Mouse (Mus musculus) Patski (cell line): ENCODE results near the gene Zeb2. TPM values are rescaled to one million over a fixed set of nuclear protein-coding genes. Genes with fewer than 3 reads are reported as not detected.

ENCODE experiments used
- ATAC-seq: fragments of 100-300 bp; one replicate; pipeline ENCODE4 v1.8.0; 2021
- CTCF ChIA-PET: fragments of 350-600 bp; sonication (Branson Sonifier 250); formaldehyde crosslinking; loops from one replicate; lab custom pipeline; 2022; ENCODE audit warnings: inconsistent platforms; lab: Charles Lee
- POLR2A ChIA-PET: fragments of 350-600 bp; sonication (Branson Sonifier 250); formaldehyde crosslinking; loops from one replicate; lab custom pipeline; 2022; ENCODE audit warnings: antibody characterized with exemption, inconsistent platforms; lab: Charles Lee
- DNase-seq: peaks from one replicate; pipeline ENCODE4 v3.0.0-alpha.2; 2011; ENCODE audit warnings: low read depth, low spot score
- H3K27me3 ChIP-seq: fragments of 371-371 bp; one replicate; pipeline ENCODE4 v1.5.1; 2021
- CTCF ChIP-seq: fragments of 100-300 bp; IDR thresholded peaks from one replicate; pipeline ENCODE4 v1.5.1; 2021
- in situ Hi-C: fragments of 300-500 bp; cut with MboI; formaldehyde crosslinking; loops from 3 replicates; pipeline ENCODE4 v1.11.1; 2018; ENCODE audit warnings: low pct_unique_long_range_greater_than_20kb, mixed read lengths
- polyA plus RNA-seq: library from polyadenylated mRNA; unstranded; gene quantifications from one replicate; pipeline ENCODE4 v1.2.3, GENCODE M21; 2021

Gene Zeb2
- polyA plus RNA-seq, 1 experiment from 2014 or later: 19.8 TPM

DNA sequence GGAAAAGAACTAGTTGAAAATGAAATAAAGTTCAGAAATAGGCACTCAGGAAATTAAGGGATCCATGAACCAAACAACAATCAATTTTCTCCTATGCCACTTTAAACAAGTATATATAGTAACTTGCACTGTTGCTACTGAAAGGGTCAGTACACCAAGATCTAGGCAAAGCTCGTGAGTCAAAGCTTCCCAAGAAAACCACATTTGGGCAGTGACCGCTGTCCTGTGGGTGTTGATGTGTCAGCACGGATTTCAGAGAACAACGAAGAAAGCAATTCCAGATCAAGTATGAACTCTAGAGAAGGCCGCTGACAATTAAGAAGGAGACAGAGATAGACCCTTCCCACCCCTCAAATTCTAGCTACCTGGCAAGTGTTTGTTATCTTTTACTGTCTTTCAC lies 9.2 kb upstream of the Zeb2 start:
- H3K27me3 ChIP-seq: no peaks in the 10 kb centered on the region
- ATAC-seq (no peak), DNase-seq (no peak)
- ChIA-PET CTCF (no interaction called here), POLR2A (no interaction called here)
- no peak for TF ChIP-seq CTCF
- in situ Hi-C loops: no loop called here

DNA sequence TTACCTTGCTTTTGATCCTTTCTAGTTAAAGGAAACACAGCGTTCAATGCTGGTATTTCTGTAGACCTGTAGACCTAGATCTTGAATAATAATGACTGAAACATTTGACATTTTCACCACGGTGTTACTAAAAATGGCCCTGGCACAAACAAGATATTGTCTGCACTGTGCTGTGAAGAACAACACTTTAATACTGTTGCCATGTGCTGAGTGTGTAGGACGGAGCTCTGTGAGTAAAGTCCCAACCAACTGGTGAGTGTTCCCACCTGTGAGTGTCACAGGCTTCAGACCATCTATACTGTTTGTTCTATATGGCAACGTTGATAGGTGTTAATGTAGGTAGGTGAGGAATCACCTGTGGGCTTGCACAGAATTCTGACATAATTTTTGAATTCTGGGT lies 8.0 kb upstream of the Zeb2 start:
- no peaks in the 10 kb centered on the region for H3K27me3 ChIP-seq
- ATAC-seq (no peak), DNase-seq (no peak)
- POLR2A ChIA-PET: interaction anchor here (0.6 kb wide), 1 partner anchor 149 kb away, joined by 5 read pairs; no protein-coding TSS in a partner anchor
- in situ Hi-C loops: no loop called here
- no peak for TF ChIP-seq CTCF
- CTCF ChIA-PET: interaction anchor here (1.3 kb wide), 1 partner anchor 10 kb away, joined by 3 read pairs; no protein-coding TSS in a partner anchor

DNA sequence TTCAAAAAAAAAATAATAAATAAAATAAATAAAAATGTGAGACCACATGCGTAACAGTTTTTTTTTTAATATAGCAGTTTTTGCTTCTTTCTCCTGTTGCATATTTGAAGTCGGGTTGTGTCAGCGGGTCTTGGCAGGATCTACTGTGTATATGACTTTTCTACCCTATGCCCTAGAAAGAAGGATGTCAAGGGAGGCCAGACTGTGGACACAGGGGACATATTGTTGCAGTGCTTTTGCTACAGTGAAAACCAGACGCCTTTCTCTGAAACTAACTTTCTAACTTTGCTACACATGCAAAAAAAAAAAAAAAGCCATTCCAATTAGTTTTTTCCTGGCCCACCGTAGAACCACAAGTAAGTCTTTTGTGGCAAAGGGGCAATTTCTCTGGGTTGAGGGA lies 6.3 kb upstream of the Zeb2 start:
- CTCF ChIA-PET: no interaction called here
- no peak for ATAC-seq
- no peaks in the 10 kb centered on the region for H3K27me3 ChIP-seq
- TF ChIP-seq CTCF: no peak
- DNase-seq: no peak
- in situ Hi-C loops: no loop called here
- POLR2A ChIA-PET: no interaction called here

DNA sequence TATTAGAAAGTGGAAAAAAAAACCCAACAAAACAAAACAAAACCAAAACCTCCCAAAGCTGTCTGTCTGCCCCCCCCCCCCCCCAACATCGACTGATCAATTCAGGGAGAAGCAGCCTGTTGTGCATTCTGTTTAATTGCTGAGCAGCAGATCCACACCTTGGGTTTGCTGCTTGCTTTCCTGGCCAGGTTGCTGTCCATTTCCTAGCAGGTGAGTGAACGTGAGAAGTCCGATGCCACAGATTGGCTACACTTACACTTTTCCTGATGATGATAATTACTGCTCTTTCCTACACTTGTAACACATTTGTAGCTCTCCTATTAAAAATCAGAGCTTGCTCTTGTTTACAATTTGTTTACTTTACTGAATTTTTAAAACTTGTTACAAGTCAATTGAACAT lies 926 bp upstream of the Zeb2 start:
- no peak for ATAC-seq

DNA sequence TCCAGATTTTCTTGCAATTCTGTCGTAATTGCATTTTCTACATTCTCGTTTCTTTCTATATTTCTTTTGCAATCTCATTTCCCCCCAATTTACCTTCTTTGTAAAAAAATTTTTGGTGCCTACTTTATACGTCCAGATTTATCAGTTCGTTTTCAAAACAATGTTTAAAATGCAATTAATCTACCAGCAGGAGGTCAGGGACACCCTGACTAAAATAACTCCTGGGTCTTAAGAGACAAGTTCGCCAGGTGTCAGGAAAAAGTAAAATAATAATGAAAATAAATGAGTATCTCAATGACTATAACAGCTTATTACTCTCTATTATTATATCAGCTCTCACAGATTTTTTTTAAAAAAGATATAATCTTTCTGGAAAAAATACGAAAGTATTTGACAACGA lies 397 bp upstream of the Zeb2 start:
- in situ Hi-C loops: loop anchor here (5.0 to 10.0 kb wide), 3 partner anchors 167 to 1330 kb away; no protein-coding TSS in a partner anchor
- DNase-seq: no peak
- TF ChIP-seq CTCF: no peak
- no peak for ATAC-seq
- no peaks in the 10 kb centered on the region for H3K27me3 ChIP-seq
- ChIA-PET POLR2A (no interaction called here), CTCF (interaction anchor here (0.9 to 1.2 kb wide), 2 partner anchors 10 to 157 kb away, joined by 3 read pairs; no protein-coding TSS in a partner anchor)

More for the DNA sequence above, 926 bp upstream of the Zeb2 start:
- in situ Hi-C loops: loop anchor here (5.0 to 10.0 kb wide), 3 partner anchors 167 to 1329 kb away; no protein-coding TSS in a partner anchor
- no peak for TF ChIP-seq CTCF
- no peak for DNase-seq
- CTCF ChIA-PET: interaction anchor here (0.9 to 1.2 kb wide), 2 partner anchors 9 to 157 kb away, joined by 3 read pairs; no protein-coding TSS in a partner anchor
- H3K27me3 ChIP-seq: no peaks in the 10 kb centered on the region
- POLR2A ChIA-PET: no interaction called here

DNA sequence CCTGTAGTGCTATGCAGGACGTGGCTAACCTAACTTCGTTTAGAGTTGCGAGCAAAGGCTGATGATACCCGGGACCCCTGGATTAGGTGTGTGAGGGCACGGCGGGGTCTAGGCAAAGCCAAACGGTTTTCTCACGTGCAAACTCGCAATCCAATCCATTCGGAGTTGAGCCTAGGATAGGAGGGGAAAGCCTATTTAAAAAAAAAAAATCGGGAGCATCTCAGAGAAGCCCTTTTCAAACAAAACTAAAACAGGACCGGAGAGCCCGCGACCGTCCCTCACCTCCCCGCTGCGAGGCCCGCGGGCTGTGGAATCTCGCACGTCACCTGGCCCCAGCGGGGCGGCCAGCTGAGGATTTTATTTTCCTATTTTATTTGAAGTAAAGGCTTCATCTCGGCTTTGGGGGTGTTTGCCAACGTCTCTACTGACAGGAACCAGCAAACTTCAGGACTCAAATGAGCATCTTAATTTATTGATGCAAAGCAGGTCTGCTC lies 617 bp downstream of the Zeb2 start:
- TF ChIP-seq CTCF: no peak
- ATAC-seq (peak; percentile 13), DNase-seq (no peak)
- ChIA-PET POLR2A (no interaction called here), CTCF (no interaction called here)
- no peaks in the 10 kb centered on the region for H3K27me3 ChIP-seq
- in situ Hi-C loops: loop anchor here (5.0 to 10.0 kb wide), 3 partner anchors 168 to 1331 kb away; no protein-coding TSS in a partner anchor

DNA sequence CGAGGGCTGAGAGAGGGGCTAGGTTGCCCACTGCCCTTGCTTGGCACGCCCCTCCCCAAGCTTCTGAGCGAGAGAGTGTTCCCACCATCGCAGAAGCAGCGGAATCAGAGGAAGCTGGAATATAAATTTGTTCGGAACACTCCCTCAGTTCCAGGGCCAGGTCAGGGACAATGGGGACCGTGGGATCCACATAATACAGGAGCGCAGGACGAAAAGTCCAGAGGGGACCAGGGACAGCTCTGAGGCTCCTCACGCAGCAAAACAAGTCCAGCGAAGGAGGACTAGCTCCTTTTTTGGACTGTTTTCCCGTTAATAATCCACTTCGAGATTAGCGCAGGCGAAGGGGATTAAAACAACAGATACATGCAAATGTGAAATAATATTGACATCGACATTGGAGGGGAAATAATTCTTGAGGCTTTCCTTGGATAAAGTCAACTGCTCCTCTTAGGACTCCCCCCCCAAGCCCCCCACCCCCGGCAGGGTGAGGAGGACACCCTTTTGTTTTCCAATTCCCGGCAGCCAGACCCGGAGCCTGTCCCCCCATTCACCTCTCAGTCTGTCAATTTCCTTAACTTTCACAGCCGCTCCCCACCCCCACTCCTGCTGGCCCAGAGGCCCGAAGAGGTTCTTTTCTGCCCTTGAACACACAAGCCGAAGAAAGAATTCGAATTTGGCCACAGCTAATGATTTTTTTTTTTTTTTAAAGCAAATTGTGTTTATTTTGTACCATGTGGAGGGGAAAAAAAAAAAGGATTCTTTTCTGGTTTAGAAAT lies 1.3 kb downstream of the Zeb2 start:
- ATAC-seq (no peak), DNase-seq (no peak)
- CTCF ChIA-PET: interaction anchor here (0.7 to 0.8 kb wide), 2 partner anchors 15 to 82 kb away, joined by 3 to 4 read pairs; no protein-coding TSS in a partner anchor
- H3K27me3 ChIP-seq: no peaks in the 10 kb centered on the region
- in situ Hi-C loops: loop anchor here (5.0 to 10.0 kb wide), 3 partner anchors 169 to 1331 kb away; no protein-coding TSS in a partner anchor
- POLR2A ChIA-PET: interaction anchor here (0.6 kb wide), 1 partner anchor 843 kb away, joined by 3 read pairs; no protein-coding TSS in a partner anchor
- TF ChIP-seq CTCF: no peak

DNA sequence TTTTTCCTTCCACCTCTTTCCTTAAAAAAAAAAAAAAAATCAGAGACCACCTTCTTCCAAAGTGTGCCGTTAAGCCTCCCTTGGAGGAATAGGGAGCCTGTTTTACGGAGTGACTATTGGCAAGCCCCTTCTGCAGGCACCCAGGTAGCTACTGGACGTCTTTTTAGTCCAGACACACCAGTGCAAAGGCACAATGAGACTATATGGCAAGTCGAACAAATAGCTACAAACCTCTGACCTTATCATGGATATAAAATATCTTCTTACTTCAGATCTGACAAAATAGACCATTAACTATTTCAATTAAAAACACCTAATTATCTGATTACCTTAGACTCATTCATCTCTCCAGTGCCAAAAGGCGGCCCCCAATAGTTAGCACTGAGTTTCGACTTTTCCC lies 2.0 kb downstream of the Zeb2 start:
- ChIA-PET CTCF (interaction anchor here (0.7 to 0.8 kb wide), 2 partner anchors 14 to 82 kb away, joined by 3 to 4 read pairs; no protein-coding TSS in a partner anchor), POLR2A (no interaction called here)
- no peak for DNase-seq
- TF ChIP-seq CTCF: no peak
- H3K27me3 ChIP-seq: no peaks in the 10 kb centered on the region
- no peak for ATAC-seq
- in situ Hi-C loops: loop anchor here (5.0 to 10.0 kb wide), 3 partner anchors 170 to 1332 kb away; no protein-coding TSS in a partner anchor

DNA sequence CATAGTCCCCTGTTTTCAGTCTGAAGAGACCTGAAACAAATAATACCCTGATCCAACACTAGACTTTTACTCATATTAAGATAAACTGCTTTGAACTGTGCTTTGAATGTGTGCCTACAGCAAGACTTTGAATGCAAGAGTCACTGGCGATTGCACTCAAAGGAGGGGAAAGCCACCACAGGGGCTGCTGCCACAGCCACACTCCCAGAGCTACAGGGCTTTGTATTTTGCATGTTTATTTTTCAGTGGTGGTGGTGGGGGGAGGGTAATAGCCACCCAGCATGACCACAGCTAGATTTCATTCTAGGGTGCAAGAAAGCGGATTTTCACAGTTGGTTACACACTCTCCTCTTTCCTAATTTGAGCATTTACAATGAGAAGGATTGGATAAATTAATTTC lies 2.6 kb downstream of the Zeb2 start:
- POLR2A ChIA-PET: no interaction called here
- in situ Hi-C loops: loop anchor here (5.0 to 10.0 kb wide), 3 partner anchors 170 to 470 kb away; partner anchors contain the start of gene Gtdc1
- DNase-seq (no peak), ATAC-seq (no peak)
- H3K27me3 ChIP-seq: no peaks in the 10 kb centered on the region
- CTCF ChIA-PET: no interaction called here
- no peak for TF ChIP-seq CTCF

DNA sequence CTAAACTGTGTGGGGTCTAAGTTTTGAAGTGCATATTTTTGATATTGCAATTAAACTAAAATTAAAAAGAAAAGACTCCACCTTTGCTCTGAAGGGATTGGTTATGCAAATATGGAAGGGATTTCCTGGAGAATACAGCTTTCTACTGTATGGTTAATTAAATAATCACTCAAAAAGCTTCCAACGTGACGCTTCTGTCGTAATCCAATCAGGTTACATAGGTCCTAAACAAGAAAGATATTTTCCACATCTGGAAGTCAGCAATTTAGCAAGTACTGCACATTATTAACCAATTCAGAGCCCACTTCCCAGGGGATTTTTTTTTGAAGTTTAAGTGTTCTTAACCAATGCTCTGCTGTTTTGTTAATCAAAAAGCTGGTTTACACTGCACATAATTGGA lies 3.3 kb downstream of the Zeb2 start:
- no peaks in the 10 kb centered on the region for H3K27me3 ChIP-seq
- ATAC-seq (no peak), DNase-seq (no peak)
- in situ Hi-C loops: loop anchor here (5.0 to 10.0 kb wide), 3 partner anchors 171 to 471 kb away; partner anchors contain the start of gene Gtdc1
- ChIA-PET CTCF (no interaction called here), POLR2A (no interaction called here)
- TF ChIP-seq CTCF: no peak
